Mouse (Mus musculus): ENCODE data around the gene Taf13. TPM values are rescaled to one million over a fixed set of nuclear protein-coding genes. Genes with fewer than 3 reads are reported as not detected.
A peak's percentile ranks its signal among the peaks of the same experiment; 100 is the strongest.

Taf13 gene
- polyA plus RNA-seq (2015; fragmentation: Nextera tagmentation; extraction: Ambion mirVana) = 46.2 and 52.8 TPM in 2 replicates

GRCm38 (mm10) chr3:108571443-108572294 is at the start of gene Taf13:
Gene Taf13 (plus strand): TSS chr3:108571698.
- Histone ChIP-seq H3K4me3 (peak within 1 kb of the TSS; percentile 63), H3K27ac (replicated peaks) (peak within 1 kb of the TSS; percentile 84), H3K36me3 (no peaks in the 10 kb centered on the region), H3K4me2 (peak within 1 kb of the TSS; percentile 62), H3K9me3 (no peaks in the 10 kb centered on the region), H3K9ac (peak within 1 kb of the TSS; percentile 67), H3K27me3 (no peaks in the 10 kb centered on the region), H3K4me1 (replicated peaks) (peaks cover 19% of the 10 kb centered on the region)
- 2% methylated on average over 42 of the region's 42 CpGs for WGBS
- ATAC-seq (ENCODE audit: low FRiP score, low read depth) = peak; percentile 98

- Histone ChIP-seq H3K4me1 (replicated peaks) (no peaks in the 10 kb centered on the region), H3K36me3 (no peaks in the 10 kb centered on the region), H3K27ac (replicated peaks) (no peak overlapping the region), H3K9ac (no peak overlapping the region), H3K9me3 (no peaks in the 10 kb centered on the region), H3K4me2 (no peak overlapping the region), H3K4me3 (no peak overlapping the region), H3K27me3 (no peaks in the 10 kb centered on the region)
- WGBS = 92% methylated on average over 4 of the region's 4 CpGs
- ATAC-seq (ENCODE audit: low FRiP score, low read depth) = no peak
Observed at GRCm38 (mm10) chr3:108523415-108523814, 48.1 kb upstream of the Taf13 start.

GRCm38 (mm10) chr3:108528489-108528888 is 43.0 kb upstream of the Taf13 start:
- Histone ChIP-seq H3K36me3 (no peaks in the 10 kb centered on the region), H3K4me3 (no peak overlapping the region), H3K4me1 (replicated peaks) (no peaks in the 10 kb centered on the region), H3K4me2 (no peak overlapping the region), H3K27ac (replicated peaks) (no peak overlapping the region), H3K9ac (no peak overlapping the region), H3K27me3 (no peaks in the 10 kb centered on the region), H3K9me3 (no peaks in the 10 kb centered on the region)
- WGBS = 90% methylated on average over 8 of the region's 8 CpGs
- ATAC-seq (ENCODE audit: low FRiP score, low read depth) = no peak

GRCm38 (mm10) chr3:108533114-108533885 is 38.2 kb upstream of the Taf13 start:
- Histone ChIP-seq H3K36me3 (no peaks in the 10 kb centered on the region), H3K9ac (no peak overlapping the region), H3K9me3 (no peaks in the 10 kb centered on the region), H3K4me2 (no peak overlapping the region), H3K27ac (replicated peaks) (no peak overlapping the region), H3K27me3 (no peaks in the 10 kb centered on the region), H3K4me3 (no peak overlapping the region), H3K4me1 (replicated peaks) (peaks cover 12% of the 10 kb centered on the region)
- 71% methylated on average over 9 of the region's 9 CpGs for WGBS
- no peak for ATAC-seq (ENCODE audit: low FRiP score, low read depth)

GRCm38 (mm10) chr3:108533951-108534350 is 37.5 kb upstream of the Taf13 start, which contains the start of gene 1700013F07Rik:
Gene 1700013F07Rik (plus strand): TSS chr3:108534150.
- WGBS = 87% methylated on average over 6 of the region's 6 CpGs
- no peaks in the 10 kb centered on the region for H3K27me3 ChIP-seq
- no peaks in the 10 kb centered on the region for H3K9me3 ChIP-seq
- H3K4me1 ChIP-seq (replicated peaks) = peaks cover 12% of the 10 kb centered on the region
- no peak within 1 kb of the TSS for H3K4me3 ChIP-seq
- no peak within 1 kb of the TSS for H3K9ac ChIP-seq
- no peaks in the 10 kb centered on the region for H3K36me3 ChIP-seq
- no peak for ATAC-seq (ENCODE audit: low FRiP score, low read depth)
- H3K4me2 ChIP-seq = no peak within 1 kb of the TSS
- no peak within 1 kb of the TSS for H3K27ac ChIP-seq (replicated peaks)

GRCm38 (mm10) chr3:108535896-108536516 is 35.5 kb upstream of the Taf13 start:
- ATAC-seq (ENCODE audit: low FRiP score, low read depth) = no peak
- H3K36me3 ChIP-seq = no peaks in the 10 kb centered on the region
- WGBS = 4% methylated on average over 15 of the region's 15 CpGs
- peaks cover 12% of the 10 kb centered on the region for H3K4me1 ChIP-seq (replicated peaks)
- H3K4me2 ChIP-seq = peak overlapping the region; percentile 81
- peak overlapping the region; percentile 82 for H3K27ac ChIP-seq (replicated peaks)
- H3K27me3 ChIP-seq = no peaks in the 10 kb centered on the region
- H3K4me3 ChIP-seq = peak overlapping the region; percentile 47
- no peaks in the 10 kb centered on the region for H3K9me3 ChIP-seq
- peak overlapping the region; percentile 48 for H3K9ac ChIP-seq

- under 1% methylated on average over 32 of the region's 35 CpGs for WGBS
- H3K9me3 ChIP-seq = no peaks in the 10 kb centered on the region
- peak within 1 kb of the TSS; percentile 47 for H3K4me3 ChIP-seq
- H3K9ac ChIP-seq = peak within 1 kb of the TSS; percentile 48
- H3K4me1 ChIP-seq (replicated peaks) = peaks cover 12% of the 10 kb centered on the region
- H3K27ac ChIP-seq (replicated peaks) = peak within 1 kb of the TSS; percentile 82
- no peaks in the 10 kb centered on the region for H3K36me3 ChIP-seq
- H3K27me3 ChIP-seq = no peaks in the 10 kb centered on the region
- peak; percentile 98 for ATAC-seq (ENCODE audit: low FRiP score, low read depth)
- H3K4me2 ChIP-seq = peak within 1 kb of the TSS; percentile 81
Observed at GRCm38 (mm10) chr3:108536517-108537260, 34.8 kb upstream of the Taf13 start, which contains the start of gene 5330417C22Rik. Gene 5330417C22Rik (minus strand): TSS chr3:108536536.

- WGBS = 5% methylated on average over 17 of the region's 17 CpGs
- Histone ChIP-seq H3K4me1 (replicated peaks) (peaks cover 12% of the 10 kb centered on the region), H3K27ac (replicated peaks) (peak overlapping the region; percentile 79), H3K4me2 (peak overlapping the region; percentile 81), H3K27me3 (no peaks in the 10 kb centered on the region), H3K4me3 (peak overlapping the region; percentile 30), H3K36me3 (no peaks in the 10 kb centered on the region), H3K9me3 (no peaks in the 10 kb centered on the region), H3K9ac (peak overlapping the region; percentile 37)
- peak; percentile 25; the same call in 1 of the 2 replicates for ATAC-seq (ENCODE audit: low FRiP score, low read depth)
Observed at GRCm38 (mm10) chr3:108537303-108537702, 34.2 kb upstream of the Taf13 start.

GRCm38 (mm10) chr3:108542299-108542698 is 29.2 kb upstream of the Taf13 start:
- WGBS = 86% methylated on average over 11 of the region's 11 CpGs
- Histone ChIP-seq H3K27me3 (no peaks in the 10 kb centered on the region), H3K4me3 (no peak overlapping the region), H3K9me3 (no peaks in the 10 kb centered on the region), H3K4me1 (replicated peaks) (0 out of 2 replicates have a peak, but pooled peaks cover 6% of the 10 kb centered on the region), H3K36me3 (no peaks in the 10 kb centered on the region), H3K4me2 (no peak overlapping the region), H3K27ac (replicated peaks) (no peak overlapping the region), H3K9ac (no peak overlapping the region)
- no peak for ATAC-seq (ENCODE audit: low FRiP score, low read depth)

- Histone ChIP-seq H3K9me3 (no peaks in the 10 kb centered on the region), H3K4me1 (replicated peaks) (peaks cover 6% of the 10 kb centered on the region), H3K27ac (replicated peaks) (peak overlapping the region; percentile 96), H3K4me2 (peak overlapping the region; percentile 84), H3K9ac (peak overlapping the region; percentile 100), H3K36me3 (peaks cover 24% of the 10 kb centered on the region), H3K27me3 (no peaks in the 10 kb centered on the region), H3K4me3 (peak overlapping the region; percentile 92)
- ATAC-seq (ENCODE audit: low FRiP score, low read depth) = peak; percentile 66; the same call in 1 of the 2 replicates
- WGBS = under 1% methylated on average over 42 of the region's 42 CpGs
Observed at GRCm38 (mm10) chr3:108554111-108554561, 17.4 kb upstream of the Taf13 start.
